Mouse (Mus musculus): ENCODE data around the gene Phlpp1.

- TF ChIP-seq NRF1 (IDR thresholded peaks at IDR 0.05; ENCODE audit: insufficient read depth, low read depth, low read length, poor library complexity, severe bottlenecking) (no peak), EP300 (IDR thresholded peaks at IDR 0.05; ENCODE audit: low read depth in 1 of 2, low read length in 2 of 2) (no peak), TCF12 (IDR thresholded peaks at IDR 0.05; ENCODE audit: low read depth, low read length) (no peak), GATA1 (IDR thresholded peaks at IDR 0.05; ENCODE audit: low read depth, low read length) (no peak)
Measured at GRCm38 (mm10) chr1:106374274-106374673, 202.7 kb downstream of the Phlpp1 start.

Measured in MEL (cell line).